Mouse (Mus musculus) kidney, embryonic 16.5 days (tissue): ENCODE measurements around the gene Pds5b. TPM values are rescaled to one million over a fixed set of nuclear protein-coding genes. Genes with fewer than 3 reads are reported as not detected.
A peak's percentile ranks its signal among the peaks of the same experiment; 100 is the strongest.
"Not testable (repeated sequence)": the region's sequence is repeated elsewhere in the genome, so short reads cannot be mapped to it uniquely, and the experiment has no call there.

Experiments used
- ATAC-seq: fragments of 200-750 bp; cut with Nextera tagmentation; 2 replicates; pipeline ENCODE4 v1.8.0; 2017; ENCODE audit warnings: moderate TSS enrichment; ENCODE audit not compliant: low FRiP score, low TSS enrichment
- H3K27ac ChIP-seq: fragments of 300-500 bp; sonication (generic); 2 replicates; pipeline ENCODE4 v1.5.1; 2014; ENCODE audit warnings: low read length
- H3K27me3 ChIP-seq: fragments of 300-500 bp; sonication (generic); 2 replicates; pipeline ENCODE4 v1.6.1; 2014; ENCODE audit warnings: low read length, control low read depth, mixed read lengths; ENCODE audit not compliant: insufficient read depth
- H3K36me3 ChIP-seq: fragments of 300-500 bp; sonication (generic); 2 replicates; pipeline ENCODE4 v1.6.1; 2014; ENCODE audit warnings: low read length, control low read depth, mixed read lengths; ENCODE audit not compliant: insufficient read depth
- H3K4me1 ChIP-seq: fragments of 300-500 bp; sonication (generic); 2 replicates; pipeline ENCODE4 v1.6.1; 2014; ENCODE audit warnings: low read length, control low read depth, mixed read lengths; ENCODE audit not compliant: insufficient read depth
- H3K4me2 ChIP-seq: fragments of 300-500 bp; sonication (generic); replicated peaks from 2 replicates; pipeline ENCODE4 v1.6.1; 2014; ENCODE audit warnings: low read depth, low read length
- H3K4me3 ChIP-seq: fragments of 300-500 bp; sonication (generic); 2 replicates; pipeline ENCODE4 v1.5.1; 2014; ENCODE audit warnings: mild to moderate bottlenecking, low read length
- H3K9ac ChIP-seq: fragments of 300-500 bp; sonication (generic); replicated peaks from 2 replicates; pipeline ENCODE4 v1.6.1; 2014; ENCODE audit warnings: low read length
- H3K9me3 ChIP-seq: fragments of 300-500 bp; sonication (generic); 2 replicates; pipeline ENCODE4 v1.6.1; 2016; ENCODE audit warnings: low read length, control low read depth
- WGBS: fragments of 180-500 bp; shearing (Covaris S2); extraction: QIAGEN DNeasy Blood & Tissue Kit; methylation state at CpG from one replicate; pipeline ENCODE4 v1.1.7; 2014; 5-methylcytosine and 5-hydroxymethylcytosine counted together
- polyA plus RNA-seq: library from polyadenylated mRNA; unstranded; fragments of >200 nt; fragmentation: Nextera tagmentation; extraction: Ambion mirVana; gene quantifications from 2 replicates; pipeline ENCODE4 v1.2.1, GENCODE M21; 2015

Pds5b gene
- polyA plus RNA-seq, 1 experiment from 2014 or later: 28.2 TPM

GRCm38 (mm10) chr5:150737028-150737427, 63.5 kb downstream of the Pds5b start:
- not testable (repeated sequence) for ATAC-seq, H3K4me3 ChIP-seq, H3K9ac ChIP-seq, H3K4me1 ChIP-seq, H3K4me2 ChIP-seq, H3K27ac ChIP-seq, H3K9me3 ChIP-seq, H3K27me3 ChIP-seq
- 97% methylated on average over 3 of the region's 3 CpGs for WGBS
- peaks cover 10% of the 10 kb centered on the region; the same call in 1 of the 2 replicates for H3K36me3 ChIP-seq

GRCm38 (mm10) chr5:150739311-150739710, 65.8 kb downstream of the Pds5b start:
- no peak overlapping the region for H3K9ac ChIP-seq
- H3K4me1 ChIP-seq: no peaks in the 10 kb centered on the region
- no peaks in the 10 kb centered on the region for H3K9me3 ChIP-seq
- 86% methylated on average over 7 of the region's 7 CpGs for WGBS
- no peak for ATAC-seq
- no peak overlapping the region for H3K4me2 ChIP-seq
- H3K27me3 ChIP-seq: no peaks in the 10 kb centered on the region
- no peak overlapping the region for H3K4me3 ChIP-seq
- no peak overlapping the region for H3K27ac ChIP-seq
- H3K36me3 ChIP-seq: peaks cover 8% of the 10 kb centered on the region; the same call in 1 of the 2 replicates

DNA sequence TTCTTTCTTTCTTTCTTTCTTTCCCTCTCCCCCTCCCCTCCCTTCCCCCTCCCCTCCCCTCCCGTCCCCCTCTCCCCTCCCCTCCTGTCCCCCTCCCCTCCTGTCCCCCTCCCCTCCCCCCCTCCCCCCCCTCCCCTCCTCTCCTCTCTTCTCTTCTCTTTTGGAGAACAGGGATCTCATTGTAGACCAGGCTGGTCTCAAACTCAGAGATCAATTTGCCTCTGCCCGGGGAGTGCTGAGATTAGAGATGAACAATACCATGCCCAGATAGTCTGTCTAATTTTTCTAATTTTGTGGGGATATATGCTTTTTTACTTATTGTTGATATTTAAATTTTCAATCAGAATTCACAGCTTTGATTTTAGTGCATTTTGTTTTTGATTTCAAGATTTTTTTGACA, 67.1 kb downstream of the Pds5b start:
- Histone ChIP-seq H3K27me3 (no peaks in the 10 kb centered on the region), H3K36me3 (peaks cover 5% of the 10 kb centered on the region; the same call in 1 of the 2 replicates), H3K9ac (no peak overlapping the region), H3K9me3 (no peaks in the 10 kb centered on the region), H3K27ac (no peak overlapping the region), H3K4me2 (no peak overlapping the region), H3K4me1 (no peaks in the 10 kb centered on the region), H3K4me3 (no peak overlapping the region)
- WGBS: 100% methylated on average over 1 of the region's 2 CpGs
- no peak for ATAC-seq

DNA sequence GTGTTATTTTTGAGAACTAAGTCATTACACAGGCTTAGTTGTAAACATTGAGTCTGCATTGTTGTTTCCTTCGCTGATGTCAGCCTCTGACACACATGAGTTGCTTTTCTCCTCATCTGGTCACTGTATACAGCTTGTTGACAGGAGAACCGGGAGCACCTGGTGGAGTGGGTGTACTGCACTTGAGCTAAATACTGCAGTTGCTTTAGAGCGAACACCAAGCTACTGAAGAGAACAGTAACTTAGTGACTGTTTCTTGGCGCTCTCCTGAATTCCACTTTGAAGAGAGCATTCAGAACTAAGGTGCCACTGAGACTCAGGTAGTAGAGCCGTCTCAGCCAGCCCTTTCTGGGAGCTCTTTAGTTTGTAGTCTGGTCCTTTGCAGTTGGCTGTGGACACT, 83.1 kb downstream of the Pds5b start:
- Histone ChIP-seq H3K4me1 (no peaks in the 10 kb centered on the region), H3K9ac (no peak overlapping the region), H3K4me2 (no peak overlapping the region), H3K9me3 (no peaks in the 10 kb centered on the region), H3K27me3 (no peaks in the 10 kb centered on the region), H3K36me3 (peaks cover 24% of the 10 kb centered on the region), H3K27ac (no peak overlapping the region), H3K4me3 (no peak overlapping the region)
- 92% methylated on average over 5 of the region's 5 CpGs for WGBS
- ATAC-seq: no peak

GRCm38 (mm10) chr5:150772403-150772802, 98.9 kb downstream of the Pds5b start:
- Histone ChIP-seq H3K27ac (peak overlapping the region; percentile 56), H3K9me3 (no peaks in the 10 kb centered on the region), H3K4me3 (no peak overlapping the region), H3K4me1 (peaks cover 30% of the 10 kb centered on the region), H3K36me3 (0 out of 2 replicates have a peak, but pooled peaks cover 12% of the 10 kb centered on the region), H3K4me2 (0 out of 2 replicates have a peak overlapping the region, but pooled peaks have one; percentile 19), H3K27me3 (no peaks in the 10 kb centered on the region), H3K9ac (no peak overlapping the region; the same call in 1 of the 2 replicates)
- peak; percentile 93 for ATAC-seq
- WGBS: 15% methylated on average over 5 of the region's 5 CpGs

DNA sequence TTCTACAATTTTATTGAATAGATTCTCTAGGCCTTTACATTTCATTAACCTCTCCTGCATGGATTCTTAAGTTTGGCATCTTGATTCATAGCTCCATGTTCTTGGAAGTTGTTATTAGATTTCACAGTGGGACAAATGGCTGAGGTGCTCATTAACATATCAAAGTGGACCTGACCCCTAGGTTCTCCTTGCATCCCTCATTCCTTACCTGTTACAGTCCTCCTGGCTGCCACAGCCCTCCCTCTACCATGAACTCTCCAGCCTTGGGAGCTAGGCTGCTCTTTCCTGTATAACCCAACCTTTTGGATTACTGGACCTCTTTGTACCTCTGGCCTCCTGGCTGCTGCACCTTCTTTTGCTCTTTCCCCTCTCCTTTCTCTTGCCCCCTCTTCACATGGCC, 99.5 kb downstream of the Pds5b start:
- H3K36me3 ChIP-seq: peaks cover 11% of the 10 kb centered on the region; the same call in 1 of the 2 replicates
- peak overlapping the region; percentile 56 for H3K27ac ChIP-seq
- H3K9ac ChIP-seq: no peak overlapping the region
- no peaks in the 10 kb centered on the region for H3K9me3 ChIP-seq
- no peak overlapping the region for H3K4me3 ChIP-seq
- peak; percentile 64; the same call in 1 of the 2 replicates for ATAC-seq
- H3K4me1 ChIP-seq: peaks cover 30% of the 10 kb centered on the region
- no peaks in the 10 kb centered on the region for H3K27me3 ChIP-seq
- H3K4me2 ChIP-seq: no peak overlapping the region

DNA sequence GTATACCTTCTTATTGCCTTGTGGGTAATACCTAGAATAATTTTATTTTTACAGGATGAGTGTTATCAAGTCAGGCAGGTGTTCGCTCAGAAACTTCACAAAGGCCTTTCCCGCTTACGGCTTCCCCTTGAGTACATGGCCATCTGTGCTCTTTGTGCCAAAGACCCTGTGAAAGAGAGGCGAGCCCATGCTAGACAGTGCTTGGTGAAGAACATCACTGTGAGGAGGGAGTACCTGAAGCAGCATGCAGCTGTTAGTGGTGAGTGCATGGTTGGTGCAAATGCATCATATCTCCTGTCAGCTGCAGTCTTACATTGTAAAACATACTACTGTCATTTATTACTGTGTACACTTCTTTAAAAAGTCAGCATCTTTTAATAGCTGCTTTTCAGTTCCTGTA, 114.7 kb downstream of the Pds5b start:
- peaks cover 44% of the 10 kb centered on the region for H3K36me3 ChIP-seq
- H3K27me3 ChIP-seq: no peaks in the 10 kb centered on the region
- WGBS: 97% methylated on average over 4 of the region's 4 CpGs
- H3K9ac ChIP-seq: no peak overlapping the region
- ATAC-seq: no peak
- H3K4me3 ChIP-seq: no peak overlapping the region
- H3K9me3 ChIP-seq: no peaks in the 10 kb centered on the region
- no peaks in the 10 kb centered on the region for H3K4me1 ChIP-seq
- H3K4me2 ChIP-seq: no peak overlapping the region
- no peak overlapping the region for H3K27ac ChIP-seq

- ATAC-seq: no peak
These were observed 115.5 kb downstream of the Pds5b start for GRCm38 (mm10) chr5:150789039-150789438.

GRCm38 (mm10) chr5:150794181-150794580, 120.6 kb downstream of the Pds5b start:
- Histone ChIP-seq H3K9me3 (no peaks in the 10 kb centered on the region), H3K4me3 (no peak overlapping the region), H3K27me3 (no peaks in the 10 kb centered on the region), H3K27ac (no peak overlapping the region), H3K4me2 (no peak overlapping the region), H3K36me3 (peaks cover 41% of the 10 kb centered on the region), H3K9ac (no peak overlapping the region), H3K4me1 (no peaks in the 10 kb centered on the region)
- WGBS: 86% methylated on average over 6 of the region's 6 CpGs
- ATAC-seq: no peak

More at GRCm38 (mm10) chr5:150789039-150789438, 115.5 kb downstream of the Pds5b start:
- Histone ChIP-seq H3K9me3 (no peaks in the 10 kb centered on the region), H3K4me2 (no peak overlapping the region), H3K27ac (no peak overlapping the region), H3K9ac (no peak overlapping the region), H3K27me3 (no peaks in the 10 kb centered on the region), H3K4me1 (no peaks in the 10 kb centered on the region), H3K4me3 (no peak overlapping the region), H3K36me3 (peaks cover 40% of the 10 kb centered on the region)
- 95% methylated on average over 2 of the region's 2 CpGs for WGBS

- Histone ChIP-seq H3K27me3 (no peaks in the 10 kb centered on the region), H3K27ac (no peak overlapping the region), H3K9me3 (no peaks in the 10 kb centered on the region), H3K4me3 (no peak overlapping the region), H3K4me2 (no peak overlapping the region), H3K9ac (no peak overlapping the region), H3K4me1 (no peaks in the 10 kb centered on the region), H3K36me3 (peaks cover 40% of the 10 kb centered on the region)
- ATAC-seq: no peak
- 90% methylated on average over 2 of the region's 2 CpGs for WGBS
These were observed 126.5 kb downstream of the Pds5b start for GRCm38 (mm10) chr5:150800056-150800455.
